Mouse (Mus musculus) Muller cell, postnatal 12 days (primary cell): ENCODE results near the gene Gm28038.

Experiments
- DNase-seq: peaks from one replicate; pipeline ENCODE4 v3.0.0-alpha.2; 2015; ENCODE audit errors: inconsistent ontology term

The Gm28038 gene

DNA sequence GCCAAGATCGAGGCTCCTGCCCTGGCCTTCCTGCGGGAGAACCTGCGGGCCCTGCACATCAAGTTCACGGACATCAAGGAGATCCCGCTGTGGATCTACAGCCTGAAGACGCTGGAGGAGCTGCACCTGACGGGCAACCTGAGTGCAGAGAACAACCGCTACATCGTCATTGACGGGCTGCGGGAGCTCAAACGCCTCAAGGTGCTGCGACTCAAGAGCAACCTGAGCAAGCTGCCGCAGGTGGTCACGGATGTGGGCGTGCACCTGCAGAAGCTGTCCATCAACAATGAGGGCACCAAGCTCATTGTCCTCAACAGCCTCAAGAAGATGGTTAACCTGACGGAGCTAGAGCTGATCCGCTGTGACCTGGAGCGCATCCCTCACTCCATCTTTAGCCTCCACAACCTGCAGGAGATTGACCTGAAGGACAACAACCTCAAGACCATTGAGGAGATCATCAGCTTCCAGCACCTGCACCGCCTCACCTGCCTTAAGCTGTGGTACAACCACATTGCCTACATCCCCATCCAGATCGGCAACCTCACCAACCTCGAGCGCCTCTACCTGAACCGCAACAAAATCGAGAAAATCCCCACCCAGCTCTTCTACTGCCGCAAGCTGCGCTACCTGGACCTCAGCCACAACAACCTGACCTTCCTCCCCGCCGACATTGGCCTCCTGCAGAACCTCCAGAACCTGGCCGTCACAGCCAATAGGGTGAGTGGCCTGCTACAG, 24.1 kb upstream of the Gm28038 start:
- no peak for DNase-seq

DNA sequence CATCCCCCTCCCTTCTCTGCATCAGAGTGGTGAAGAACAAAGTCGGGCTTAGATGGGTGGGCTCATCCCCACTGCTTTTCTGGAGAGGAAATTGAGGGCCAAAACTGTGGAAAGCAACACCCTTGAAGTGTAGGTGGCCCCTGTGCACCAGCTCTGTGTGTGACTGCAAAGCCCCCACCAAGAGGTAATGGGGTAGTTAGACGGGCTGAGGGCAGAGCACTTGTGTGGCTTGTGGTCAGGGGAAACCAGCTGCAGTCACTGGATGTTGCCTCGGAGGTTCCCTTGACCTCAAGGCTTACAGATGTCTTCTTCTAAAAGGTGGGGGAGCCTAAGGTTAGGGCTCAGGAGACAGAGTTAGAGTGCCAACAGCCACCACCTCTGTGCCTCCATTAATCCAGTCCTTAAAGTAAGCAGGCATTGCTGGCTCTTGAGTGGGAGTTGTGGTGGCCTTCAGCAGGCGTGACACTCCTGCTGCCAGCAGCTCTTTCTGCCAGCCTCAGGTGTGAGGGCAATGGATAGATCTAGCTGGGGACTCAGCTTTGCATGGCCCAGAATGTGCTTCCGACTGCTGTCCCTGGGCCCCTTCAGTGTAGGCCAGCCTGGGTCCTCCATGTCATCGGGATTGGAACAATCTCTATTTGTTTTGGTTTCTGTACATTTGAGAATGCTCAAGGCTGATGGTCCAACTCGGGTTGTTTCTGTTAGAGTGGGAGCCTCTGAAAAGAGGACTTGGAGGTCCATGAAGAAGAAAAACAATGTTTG, 23.0 kb upstream of the Gm28038 start:
- DNase-seq = no peak

GRCm38 (mm10) chr2:30258600-30258999, 22.2 kb upstream of the Gm28038 start:
- DNase-seq = peak; percentile 55

GRCm38 (mm10) chr2:30259131-30260064, 21.4 kb upstream of the Gm28038 start:
- no peak for DNase-seq

DNA sequence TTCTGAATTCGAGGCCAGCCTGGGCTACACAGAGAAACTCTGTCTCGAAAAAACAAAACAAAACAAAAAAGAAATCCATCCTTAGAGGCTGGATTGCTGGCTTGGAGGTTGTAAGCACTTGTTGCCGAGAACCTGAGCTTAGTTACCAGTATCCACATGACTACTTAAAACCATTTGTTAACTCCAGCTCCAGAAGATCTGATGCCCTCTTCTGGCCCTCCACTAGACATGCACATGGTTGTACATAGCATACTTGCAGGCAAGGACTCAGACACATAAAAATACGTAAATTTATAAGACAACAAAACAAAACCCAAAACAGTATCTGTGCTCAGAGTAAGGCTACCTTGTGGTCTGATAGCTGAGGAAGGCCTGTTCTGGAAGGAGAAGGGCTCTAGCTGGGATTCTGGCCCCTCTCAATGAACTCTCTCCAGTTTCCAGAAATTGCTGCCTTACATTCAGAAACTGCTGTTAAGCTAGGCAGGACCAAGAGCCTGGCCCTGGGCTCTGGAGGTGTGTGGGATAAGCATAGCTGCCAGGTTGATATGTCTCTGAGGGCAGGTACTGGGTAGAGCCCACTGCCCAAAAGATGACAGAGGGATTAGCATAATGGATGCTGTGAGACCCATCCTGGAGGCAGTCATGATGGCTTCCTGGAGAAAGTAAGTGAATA, 19.6 kb upstream of the Gm28038 start:
- DNase-seq = no peak

- DNase-seq = no peak
These were observed 18.7 kb upstream of the Gm28038 start for GRCm38 (mm10) chr2:30261921-30262839.

- peak; percentile 55 for DNase-seq
These were observed 17.9 kb upstream of the Gm28038 start for GRCm38 (mm10) chr2:30262840-30263441.

GRCm38 (mm10) chr2:30263811-30264210, 17.0 kb upstream of the Gm28038 start:
- no peak for DNase-seq

GRCm38 (mm10) chr2:30264671-30265519, 15.9 kb upstream of the Gm28038 start:
- DNase-seq = no peak

- DNase-seq = peak; percentile 74
These were observed 15.0 kb upstream of the Gm28038 start, which contains the start of gene Phyhd1 for GRCm38 (mm10) chr2:30265767-30266253. Gene Phyhd1 (plus strand): TSS chr2:30266203.

DNA sequence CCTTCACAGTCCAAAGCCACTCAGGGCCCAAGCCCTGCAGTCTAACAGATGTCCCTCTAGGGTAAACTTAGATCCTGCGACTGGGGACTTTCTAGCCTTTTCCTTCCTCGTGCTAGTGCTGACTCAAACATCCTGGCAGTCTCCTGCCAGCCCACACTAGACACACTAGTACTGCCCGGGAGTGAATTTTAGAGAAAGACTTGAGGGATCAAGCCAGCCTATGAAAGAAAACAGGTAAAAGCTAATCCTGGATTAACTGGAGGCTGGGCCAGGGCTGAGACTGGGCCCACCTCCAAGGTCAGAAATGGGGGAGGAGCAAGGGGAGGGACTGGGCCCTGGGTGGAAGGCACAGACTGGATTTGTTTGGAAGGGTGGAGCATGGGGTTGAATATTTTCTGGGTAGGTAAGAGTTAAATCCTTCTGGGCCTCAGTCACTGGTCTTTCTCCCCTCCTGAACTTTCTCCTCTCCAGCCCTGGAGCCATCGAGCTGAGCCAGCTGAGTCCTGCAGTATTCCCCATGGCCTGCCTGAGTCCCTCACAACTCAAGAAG, 14.4 kb upstream of the Gm28038 start:
- DNase-seq = peak; percentile 87

DNA sequence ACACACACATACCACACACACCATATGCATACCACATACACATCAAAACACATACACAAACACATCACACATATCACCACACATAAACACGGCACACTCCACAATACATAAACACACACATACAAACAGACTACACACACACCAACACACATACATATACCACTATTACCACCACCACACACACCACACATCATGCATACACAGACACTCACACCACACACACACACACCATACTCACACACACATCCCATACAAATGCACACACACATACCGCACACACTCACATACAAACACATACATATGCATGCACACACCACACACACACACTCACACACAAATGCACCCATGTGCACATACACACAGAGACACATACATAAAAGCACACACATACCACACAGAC, 13.4 kb upstream of the Gm28038 start:
- no peak for DNase-seq

DNA sequence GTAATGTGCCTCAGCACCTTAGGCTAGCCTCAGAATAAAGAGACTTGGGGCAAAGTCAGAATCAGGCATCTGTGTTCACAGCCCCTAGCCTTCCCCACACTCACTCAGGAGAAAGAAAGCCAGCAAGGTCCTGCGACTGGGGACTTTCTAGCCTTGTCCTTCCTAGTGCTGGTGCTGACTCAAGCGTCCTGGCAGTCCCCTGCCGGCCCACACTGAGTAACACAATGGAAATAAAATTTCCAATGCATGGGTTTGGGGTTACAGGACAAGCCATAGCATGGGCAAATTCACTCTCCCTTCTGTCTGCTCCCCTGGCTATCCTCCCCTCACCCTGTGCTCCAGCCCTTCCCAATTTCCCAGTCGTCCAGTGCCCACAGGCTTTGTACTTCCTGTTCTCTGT, 12.5 kb upstream of the Gm28038 start:
- DNase-seq = no peak

DNA sequence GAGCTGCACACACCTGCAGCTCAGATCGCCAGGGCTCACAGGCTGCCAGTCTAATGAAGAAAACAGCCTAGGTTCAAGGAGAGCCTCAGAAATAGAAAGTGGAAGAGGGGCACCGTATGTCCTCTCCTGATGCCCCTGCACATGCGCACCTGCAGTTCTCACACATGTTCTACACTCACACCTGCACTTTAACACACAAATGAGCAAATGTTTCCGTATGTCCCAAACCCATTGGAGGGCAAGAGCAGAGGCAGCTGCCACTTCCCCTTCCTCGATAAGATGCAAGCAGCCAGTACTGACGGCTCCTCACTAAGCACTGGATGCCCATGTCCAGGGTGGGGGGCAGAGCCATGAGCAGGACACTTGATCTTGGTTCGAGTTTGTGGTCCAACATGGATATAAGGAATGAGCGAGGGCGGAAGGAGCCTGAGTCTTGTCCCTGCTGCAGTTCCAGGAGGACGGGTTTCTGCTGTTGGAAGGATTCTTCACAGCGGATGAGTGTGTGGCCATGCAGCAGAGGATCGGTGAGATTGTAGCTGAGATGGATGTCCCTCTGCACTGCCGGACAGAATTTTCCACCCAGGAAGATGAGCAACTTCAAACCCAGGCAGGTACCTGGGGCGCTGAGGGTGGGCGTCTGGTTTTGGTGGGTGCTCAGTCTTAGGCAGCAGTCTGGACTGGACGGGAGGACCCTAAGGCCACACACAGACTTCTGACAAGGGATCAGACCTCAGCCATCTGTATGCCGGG, 11.4 kb upstream of the Gm28038 start:
- DNase-seq = no peak

DNA sequence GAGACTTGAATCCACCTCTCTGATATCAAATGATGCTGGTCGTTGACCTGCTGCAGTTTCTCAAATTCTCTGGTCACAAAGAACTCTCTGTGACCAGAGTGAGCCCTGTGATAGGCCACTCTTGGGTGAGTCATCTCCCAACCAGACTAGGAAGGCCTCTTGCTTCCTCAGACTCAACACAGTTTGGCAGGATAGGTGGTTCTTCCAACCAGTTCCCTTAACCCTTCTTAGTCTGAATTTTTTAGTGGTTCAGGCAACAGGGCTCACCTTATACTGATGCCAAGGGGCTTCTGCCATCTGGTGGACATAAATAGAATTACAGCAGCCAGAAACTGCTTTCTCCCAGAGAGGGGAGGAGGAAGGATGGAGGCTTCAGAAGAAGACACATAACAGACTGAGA, 10.7 kb upstream of the Gm28038 start:
- DNase-seq = peak; percentile 96

DNA sequence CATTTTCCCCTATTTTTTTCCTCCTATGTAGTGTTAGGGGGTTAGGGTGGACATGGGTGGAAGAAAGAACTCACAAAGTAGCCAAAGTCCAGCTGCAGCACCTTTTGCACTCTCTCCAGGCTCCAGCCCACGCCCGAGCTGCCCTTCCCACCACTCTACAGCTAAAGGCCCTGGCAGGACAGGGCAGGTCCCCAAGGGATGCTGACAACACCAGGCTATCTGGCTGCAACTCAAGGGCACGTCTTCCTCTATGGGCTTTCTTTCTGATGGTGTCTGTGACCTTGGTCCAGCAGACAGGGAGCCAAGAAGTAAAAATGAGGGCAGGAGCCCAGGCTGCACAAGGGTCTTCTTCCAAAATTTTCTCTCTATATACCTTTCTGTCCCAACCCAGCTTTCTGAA, 808 bp downstream of the Gm28038 start:
- DNase-seq = no peak

GRCm38 (mm10) chr2:30283193-30283592, 2.4 kb downstream of the Gm28038 start:
- DNase-seq = no peak

DNA sequence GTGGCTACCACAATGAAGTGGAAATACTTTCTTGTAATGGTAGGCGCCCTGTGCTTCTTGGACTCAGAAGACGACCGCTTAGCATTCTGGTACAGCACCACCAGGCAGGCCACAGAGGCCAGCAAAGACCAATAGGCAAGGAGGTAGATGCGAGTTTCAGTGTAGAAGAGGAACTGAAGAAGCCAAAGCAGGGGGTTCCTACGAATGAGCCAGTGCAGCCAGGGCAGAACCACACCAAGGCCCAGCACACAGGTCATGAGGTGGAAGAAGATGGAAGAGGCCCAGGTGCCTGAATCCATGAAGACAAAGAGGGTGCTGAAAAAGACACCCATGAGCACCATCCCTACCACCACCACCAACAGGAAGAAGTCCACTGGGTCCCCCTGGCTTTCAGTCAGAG, 4.2 kb downstream of the Gm28038 start:
- DNase-seq = no peak
